Mouse (Mus musculus) limb, embryonic 11.5 days (tissue): ENCODE data around the gene Abcg5. TPM values are rescaled to one million over a fixed set of nuclear protein-coding genes. Genes with fewer than 3 reads are reported as not detected.

Source experiments
- ATAC-seq: fragments of 200-750 bp; cut with Nextera tagmentation; 2 replicates; pipeline ENCODE4 v1.8.0; 2017; ENCODE audit warnings: low read depth; ENCODE audit not compliant: insufficient number of reproducible peaks, low FRiP score, low TSS enrichment
- DNase-seq: peaks from one replicate; pipeline ENCODE4 v3.0.0-alpha.2; 2015; ENCODE audit warnings: low spot score
- H3K27ac ChIP-seq: fragments of 300-500 bp; sonication (generic); replicated peaks from 2 replicates; pipeline ENCODE4 v1.5.1; 2014; ENCODE audit warnings: low read depth, mild to moderate bottlenecking, low read length
- H3K27me3 ChIP-seq: fragments of 300-500 bp; sonication (generic); 2 replicates; pipeline ENCODE4 v1.6.1; 2014; ENCODE audit warnings: mild to moderate bottlenecking, low read length, mixed read lengths; ENCODE audit not compliant: control insufficient read depth, insufficient read depth
- H3K36me3 ChIP-seq: fragments of 300-500 bp; sonication (generic); 2 replicates; pipeline ENCODE4 v1.6.1; 2014; ENCODE audit warnings: mild to moderate bottlenecking, low read length, moderate library complexity, mixed read lengths; ENCODE audit not compliant: control insufficient read depth, insufficient read depth
- H3K4me1 ChIP-seq: fragments of 300-500 bp; sonication (generic); 2 replicates; pipeline ENCODE4 v1.6.1; 2014; ENCODE audit warnings: low read length, mixed read lengths; ENCODE audit not compliant: control insufficient read depth, insufficient read depth
- H3K4me2 ChIP-seq: fragments of 300-500 bp; sonication (generic); 2 replicates; pipeline ENCODE4 v1.6.1; 2014; ENCODE audit warnings: low read depth, mild to moderate bottlenecking, moderate library complexity; ENCODE audit not compliant: severe bottlenecking
- H3K4me3 ChIP-seq: fragments of 300-500 bp; sonication (generic); 2 replicates; pipeline ENCODE4 v1.5.1; 2014; ENCODE audit warnings: low read depth, low read length
- H3K9ac ChIP-seq: fragments of 300-500 bp; sonication (generic); 2 replicates; pipeline ENCODE4 v1.6.1; 2014; ENCODE audit warnings: mild to moderate bottlenecking, low read length
- H3K9me3 ChIP-seq: fragments of 300-500 bp; sonication (generic); 2 replicates; pipeline ENCODE4 v1.6.1; 2016; ENCODE audit warnings: low read length; ENCODE audit not compliant: control insufficient read depth
- WGBS: fragments of 180-500 bp; shearing (Covaris S2); extraction: QIAGEN DNeasy Blood & Tissue Kit; methylation state at CpG from one replicate; pipeline ENCODE4 v1.1.7; 2014; 5-methylcytosine and 5-hydroxymethylcytosine counted together
- polyA plus RNA-seq: library from polyadenylated mRNA; unstranded; fragments of >200 nt; fragmentation: Nextera tagmentation; extraction: Ambion mirVana; gene quantifications from 2 replicates; pipeline ENCODE4 v1.2.1, GENCODE M21; 2014

Abcg5 gene
- polyA plus RNA-seq, 1 experiment from 2014 or later = 0.96 TPM

GRCm38 (mm10) chr17:84637971-84638370, 44.8 kb downstream of the Abcg5 start:
- 92% methylated on average over 6 of the region's 6 CpGs for WGBS
- Histone ChIP-seq H3K9ac (no peak overlapping the region), H3K4me1 (no peaks in the 10 kb centered on the region), H3K27me3 (no peaks in the 10 kb centered on the region), H3K36me3 (no peaks in the 10 kb centered on the region), H3K27ac (no peak overlapping the region), H3K4me3 (no peak overlapping the region), H3K4me2 (no peak overlapping the region), H3K9me3 (no peaks in the 10 kb centered on the region)
- ATAC-seq = no peak
- no peak for DNase-seq

- no peak overlapping the region for H3K4me2 ChIP-seq
- H3K27ac ChIP-seq = no peak overlapping the region
- ATAC-seq (no peak), DNase-seq (no peak)
- no peaks in the 10 kb centered on the region for H3K36me3 ChIP-seq
- H3K4me3 ChIP-seq = no peak overlapping the region
- H3K9ac ChIP-seq = no peak overlapping the region
- no peaks in the 10 kb centered on the region for H3K27me3 ChIP-seq
- H3K9me3 ChIP-seq = no peaks in the 10 kb centered on the region
- H3K4me1 ChIP-seq = no peaks in the 10 kb centered on the region
- WGBS = 65% methylated on average over 8 of the region's 8 CpGs
These were observed 46.5 kb downstream of the Abcg5 start for GRCm38 (mm10) chr17:84636328-84636727.

- Histone ChIP-seq H3K9ac (no peak overlapping the region), H3K4me3 (no peak overlapping the region), H3K4me1 (no peaks in the 10 kb centered on the region), H3K36me3 (no peaks in the 10 kb centered on the region), H3K27ac (no peak overlapping the region), H3K27me3 (no peaks in the 10 kb centered on the region), H3K4me2 (no peak overlapping the region), H3K9me3 (no peaks in the 10 kb centered on the region)
- no peak for ATAC-seq
- WGBS = 81% methylated on average over 13 of the region's 13 CpGs
- DNase-seq = no peak
These were observed 49.4 kb downstream of the Abcg5 start for GRCm38 (mm10) chr17:84633443-84633842.

GRCm38 (mm10) chr17:84631836-84632235, 51.0 kb downstream of the Abcg5 start:
- 86% methylated on average over 6 of the region's 6 CpGs for WGBS
- H3K36me3 ChIP-seq = no peaks in the 10 kb centered on the region

GRCm38 (mm10) chr17:84628611-84629010, 54.2 kb downstream of the Abcg5 start:
- Histone ChIP-seq H3K4me3 (no peak overlapping the region), H3K9ac (no peak overlapping the region), H3K36me3 (no peaks in the 10 kb centered on the region), H3K4me2 (no peak overlapping the region), H3K9me3 (0 out of 2 replicates have a peak, but pooled peaks cover 2% of the 10 kb centered on the region), H3K4me1 (0 out of 2 replicates have a peak, but pooled peaks cover 4% of the 10 kb centered on the region), H3K27ac (no peak overlapping the region), H3K27me3 (no peaks in the 10 kb centered on the region)
- ATAC-seq (no peak), DNase-seq (no peak)
- WGBS = 84% methylated on average over 9 of the region's 9 CpGs

More at GRCm38 (mm10) chr17:84631836-84632235, 51.0 kb downstream of the Abcg5 start:
- ATAC-seq = no peak
- no peak overlapping the region for H3K9ac ChIP-seq
- H3K27ac ChIP-seq = no peak overlapping the region
- H3K4me3 ChIP-seq = no peak overlapping the region
- H3K4me2 ChIP-seq = no peak overlapping the region
- 0 out of 2 replicates have a peak, but pooled peaks cover 2% of the 10 kb centered on the region for H3K4me1 ChIP-seq
- H3K27me3 ChIP-seq = no peaks in the 10 kb centered on the region
- H3K9me3 ChIP-seq = no peaks in the 10 kb centered on the region
- DNase-seq = no peak

- no peak overlapping the region for H3K9ac ChIP-seq
- no peak for DNase-seq
- no peak overlapping the region for H3K4me3 ChIP-seq
- no peaks in the 10 kb centered on the region for H3K27me3 ChIP-seq
- 0 out of 2 replicates have a peak, but pooled peaks cover 4% of the 10 kb centered on the region for H3K4me1 ChIP-seq
- ATAC-seq = no peak
- H3K27ac ChIP-seq = no peak overlapping the region
- 0 out of 2 replicates have a peak, but pooled peaks cover 5% of the 10 kb centered on the region for H3K9me3 ChIP-seq
- WGBS = 91% methylated on average over 10 of the region's 10 CpGs
- no peaks in the 10 kb centered on the region for H3K36me3 ChIP-seq
- no peak overlapping the region for H3K4me2 ChIP-seq
These were observed 55.1 kb downstream of the Abcg5 start for GRCm38 (mm10) chr17:84627721-84628120.

- Histone ChIP-seq H3K27me3 (no peaks in the 10 kb centered on the region), H3K4me1 (0 out of 2 replicates have a peak, but pooled peaks cover 4% of the 10 kb centered on the region), H3K36me3 (no peaks in the 10 kb centered on the region), H3K27ac (no peak overlapping the region; the same call in 1 of the 2 replicates), H3K9ac (peak overlapping the region; percentile 14; the same call in 1 of the 2 replicates), H3K9me3 (0 out of 2 replicates have a peak, but pooled peaks cover 5% of the 10 kb centered on the region), H3K4me2 (peak overlapping the region; percentile 69), H3K4me3 (peak overlapping the region; percentile 60)
- DNase-seq = peak; percentile 46
- peak; percentile 37; the same call in 1 of the 2 replicates for ATAC-seq
- 31% methylated on average over 9 of the region's 9 CpGs for WGBS
These were observed 55.9 kb downstream of the Abcg5 start for GRCm38 (mm10) chr17:84626857-84627305.

GRCm38 (mm10) chr17:84626276-84626856, 56.4 kb downstream of the Abcg5 start, which contains the start of gene Dync2li1:
Gene Dync2li1 (plus strand): TSS chr17:84626496.
- H3K9ac ChIP-seq = peak within 1 kb of the TSS; percentile 67
- 0 out of 2 replicates have a peak, but pooled peaks cover 4% of the 10 kb centered on the region for H3K4me1 ChIP-seq
- peak within 1 kb of the TSS; percentile 60 for H3K4me3 ChIP-seq
- peak within 1 kb of the TSS; percentile 69 for H3K4me2 ChIP-seq
- DNase-seq = peak; percentile 96
- ATAC-seq = peak; percentile 88
- H3K27ac ChIP-seq = peak within 1 kb of the TSS; percentile 30; the same call in 1 of the 2 replicates
- H3K36me3 ChIP-seq = no peaks in the 10 kb centered on the region
- no peaks in the 10 kb centered on the region for H3K27me3 ChIP-seq
- H3K9me3 ChIP-seq = 0 out of 2 replicates have a peak, but pooled peaks cover 5% of the 10 kb centered on the region
- 0% methylated on average over 25 of the region's 25 CpGs for WGBS
